ENCODE assay signal across 10 mouse cellular contexts in genomic region chr17:5819799-5820201, GRCm38 (mm10). TPM values are rescaled to one million over a fixed set of nuclear protein-coding genes. Genes with fewer than 3 reads are reported as not detected.
A peak's percentile ranks its signal among the peaks of the same experiment; 100 is the strongest.
DNase-seq lines count a peak whose midpoint lies in the region; ATAC-seq lines count a peak whose summit lies in the region.
"Had no signal": no experiment of that assay in that cellular context is flagged by ENCODE, and none has a peak within 500 bp of the region (broad histone marks: within the 10 kb centered on the region; RNA-seq: fewer than 3 reads in every experiment).

No protein-coding gene starts in this region.

- WGBS in lung, embryonic 15.5 days = 17% methylated on average over 9 of the region's 9 CpGs
- WGBS in embryonic facial prominence, embryonic 15.5 days = 16% methylated on average over 9 of the region's 9 CpGs
- 32% methylated on average over 9 of the region's 9 CpGs for WGBS in stomach, embryonic 14.5 days

- no peak overlapping the region for H3K9ac ChIP-seq in lung, embryonic 15.5 days
- no peak overlapping the region for H3K9ac ChIP-seq in embryonic facial prominence, embryonic 15.5 days
- no peak overlapping the region for H3K9ac ChIP-seq in stomach, embryonic 14.5 days (replicated peaks; ENCODE audit: low read depth, low read length)
- H3K9ac ChIP-seq: heart, embryonic 13.5 days; liver, embryonic 15.5 days had no signal

- H3K4me3 ChIP-seq in lung, embryonic 15.5 days = no peak overlapping the region
- no peak overlapping the region for H3K4me3 ChIP-seq in embryonic facial prominence, embryonic 15.5 days (replicated peaks)
- H3K4me3 ChIP-seq in stomach, embryonic 14.5 days (ENCODE audit: low read depth, low read length) = no peak overlapping the region
- H3K4me3 ChIP-seq: heart, embryonic 13.5 days; liver, embryonic 15.5 days had no signal

- H3K9me3 ChIP-seq in lung, embryonic 15.5 days = no peaks in the 10 kb centered on the region
- H3K9me3 ChIP-seq in embryonic facial prominence, embryonic 15.5 days (replicated peaks) = no peaks in the 10 kb centered on the region
- H3K9me3 ChIP-seq in stomach, embryonic 14.5 days (ENCODE audit: control insufficient read depth, low read depth, low read length) = no peaks in the 10 kb centered on the region
- H3K9me3 ChIP-seq: heart, embryonic 13.5 days; liver, embryonic 15.5 days had no signal

- peak overlapping the region; percentile 5; the same call in 1 of the 2 replicates for H3K4me2 ChIP-seq in lung, embryonic 15.5 days
- peak overlapping the region; percentile 19; the same call in 1 of the 2 replicates for H3K4me2 ChIP-seq in embryonic facial prominence, embryonic 15.5 days (replicated peaks)
- no peak overlapping the region for H3K4me2 ChIP-seq in stomach, embryonic 14.5 days (replicated peaks; ENCODE audit: low read depth, low read length)
- H3K4me2 ChIP-seq: heart, embryonic 13.5 days; liver, embryonic 15.5 days had no signal

- H3K36me3 ChIP-seq in lung, embryonic 15.5 days = no peaks in the 10 kb centered on the region
- no peaks in the 10 kb centered on the region for H3K36me3 ChIP-seq in embryonic facial prominence, embryonic 15.5 days
- H3K36me3 ChIP-seq in stomach, embryonic 14.5 days (ENCODE audit: control insufficient read depth, insufficient read depth, low read length) = no peaks in the 10 kb centered on the region
- H3K36me3 ChIP-seq: heart, embryonic 13.5 days; liver, embryonic 15.5 days had no signal

- ATAC-seq in lung, embryonic 15.5 days (ENCODE audit: borderline replicate concordance, extremely low read depth, low FRiP score, low TSS enrichment) = peak; percentile 90; the same call in 1 of the 2 replicates
- peak; percentile 79 for ATAC-seq in embryonic facial prominence, embryonic 15.5 days (ENCODE audit: insufficient number of reproducible peaks, low FRiP score, low TSS enrichment, low read depth)
- peak; percentile 62; the same call in 1 of the 2 replicates for ATAC-seq in stomach, embryonic 14.5 days (ENCODE audit: insufficient number of reproducible peaks, insufficient read depth, low FRiP score, low read depth)
- ATAC-seq in inflammation-experienced regulatory T-cells, adult 6 months = no peak

- peaks cover 23% of the 10 kb centered on the region for H3K4me1 ChIP-seq in lung, embryonic 15.5 days
- peaks cover 18% of the 10 kb centered on the region for H3K4me1 ChIP-seq in embryonic facial prominence, embryonic 15.5 days
- H3K4me1 ChIP-seq in stomach, embryonic 14.5 days (ENCODE audit: control insufficient read depth, insufficient read depth, low read length) = peaks cover 12% of the 10 kb centered on the region; the same call in 1 of the 2 replicates
- H3K4me1 ChIP-seq: liver, embryonic 15.5 days had no signal

- DNase-seq in lung, postnatal 10 days = no peak
- DNase-seq in kidney, adult 9 months = peak; percentile 35
- DNase-seq in cerebellum, postnatal 10 days = no peak
- DNase-seq: right cerebral cortex, postnatal 14 days had no signal

- 0 out of 2 replicates have a peak overlapping the region, but pooled peaks have one; percentile 7 for H3K27ac ChIP-seq in lung, embryonic 15.5 days
- 0 out of 2 replicates have a peak overlapping the region, but pooled peaks have one; percentile 29 for H3K27ac ChIP-seq in embryonic facial prominence, embryonic 15.5 days (replicated peaks)
- no peak overlapping the region for H3K27ac ChIP-seq in stomach, embryonic 14.5 days (ENCODE audit: low read length)
- H3K27ac ChIP-seq: heart, embryonic 13.5 days; liver, embryonic 15.5 days had no signal

- H3K27me3 ChIP-seq in lung, embryonic 15.5 days = no peaks in the 10 kb centered on the region
- no peaks in the 10 kb centered on the region for H3K27me3 ChIP-seq in embryonic facial prominence, embryonic 15.5 days
- H3K27me3 ChIP-seq in stomach, embryonic 14.5 days (ENCODE audit: control insufficient read depth, insufficient read depth, low read length) = no peaks in the 10 kb centered on the region
- H3K27me3 ChIP-seq: heart, embryonic 13.5 days; liver, embryonic 15.5 days had no signal

RNA-seq across cellular contexts. Expression of gene Snx9, which starts 21.3 kb away (rescaled TPM):
- polyA plus RNA-seq in lung, embryonic 15.5 days (2015; fragmentation: Nextera tagmentation; extraction: Ambion mirVana) = 28.2 and 29.5 TPM in 2 replicates
- polyA plus RNA-seq in embryonic facial prominence, embryonic 15.5 days (2015; fragmentation: Nextera tagmentation; extraction: Ambion mirVana) = 31.0 and 33.3 TPM in 2 replicates
- 39.9 and 40.5 TPM in 2 replicates for polyA plus RNA-seq in stomach, embryonic 14.5 days (2014; fragmentation: Nextera tagmentation; extraction: Ambion mirVana)
- polyA plus RNA-seq in inflammation-experienced regulatory T-cells, adult 6 months (2017; shearing (Covaris generic)) = 1 to 10 TPM; 2.1 to 2.6 (median 2.6) TPM
